Mouse (Mus musculus) olfactory bulb, adult 2 months (tissue): ENCODE results near the gene Nol9. TPM values are rescaled to one million over a fixed set of nuclear protein-coding genes. Genes with fewer than 3 reads are reported as not detected.
"Not testable (repeated sequence)": the region's sequence is repeated elsewhere in the genome, so short reads cannot be mapped to it uniquely, and the experiment has no call there.

Experiments used
- H3K27ac ChIP-seq: fragments of 200-500 bp; 2 replicates; pipeline ENCODE4 v1.5.1; 2012; ENCODE audit warnings: low read depth, low read length; ENCODE audit not compliant: insufficient read depth
- H3K4me1 ChIP-seq: fragments of 200-500 bp; 2 replicates; pipeline ENCODE4 v1.6.1; 2012; ENCODE audit warnings: low read length; ENCODE audit not compliant: control insufficient read depth, insufficient read depth
- H3K4me3 ChIP-seq: fragments of 200-500 bp; 2 replicates; pipeline ENCODE4 v1.5.1; 2012; ENCODE audit warnings: mild to moderate bottlenecking, low read depth, low read length, moderate library complexity; ENCODE audit not compliant: insufficient read depth
- CTCF ChIP-seq: fragments of 200-500 bp; IDR thresholded peaks from 2 replicates; pipeline ENCODE4 v1.5.1; 2012; ENCODE audit warnings: low read depth, mild to moderate bottlenecking, low read length, moderate library complexity; ENCODE audit not compliant: insufficient read depth
- POLR2A ChIP-seq: fragments of 200-500 bp; IDR thresholded peaks from 2 replicates; pipeline ENCODE4 v1.6.1; 2012; ENCODE audit warnings: mild to moderate bottlenecking, low read depth, low read length, moderate library complexity; ENCODE audit not compliant: insufficient read depth
- WGBS: fragments of 180-500 bp; shearing (Covaris S2); methylation state at CpG from one replicate; pipeline ENCODE4 v1.1.7; 2018; 5-methylcytosine and 5-hydroxymethylcytosine counted together
- polyA plus RNA-seq: library from polyadenylated mRNA; stranded (reverse); fragments of >200 nt; gene quantifications from 2 replicates; pipeline ENCODE4 v1.2.4, GENCODE M21; 2012; ENCODE audit warnings: low replicate concordance; ENCODE audit not compliant: missing spikeins, insufficient read depth, insufficient read length

Nol9 gene
- polyA plus RNA-seq, 1 experiment = not detected

GRCm38 (mm10) chr4:152021568-152022097 lies 17.5 kb upstream of the Nol9 start:
- WGBS = 80% methylated on average over 12 of the region's 12 CpGs
- no peak overlapping the region for H3K4me3 ChIP-seq
- H3K27ac ChIP-seq = no peak overlapping the region
- H3K4me1 ChIP-seq = peaks cover 21% of the 10 kb centered on the region
- TF ChIP-seq POLR2A (no peak), CTCF (no peak)

- WGBS = 88% methylated on average over 8 of the region's 8 CpGs
- H3K27ac ChIP-seq = no peak overlapping the region
- peaks cover 24% of the 10 kb centered on the region for H3K4me1 ChIP-seq
- TF ChIP-seq CTCF = no peak
- TF ChIP-seq POLR2A = no peak
- no peak overlapping the region for H3K4me3 ChIP-seq
Observed at GRCm38 (mm10) chr4:152022506-152022905, 16.6 kb upstream of the Nol9 start.

- no peak for TF ChIP-seq POLR2A
- no peak for TF ChIP-seq CTCF
- peaks cover 35% of the 10 kb centered on the region for H3K4me1 ChIP-seq
- no peak overlapping the region for H3K4me3 ChIP-seq
- 90% methylated on average over 11 of the region's 11 CpGs for WGBS
- no peak overlapping the region for H3K27ac ChIP-seq
Observed at GRCm38 (mm10) chr4:152024525-152024924, 14.6 kb upstream of the Nol9 start.

GRCm38 (mm10) chr4:152026751-152027508 lies 12.2 kb upstream of the Nol9 start:
- Histone ChIP-seq H3K27ac (no peak overlapping the region), H3K4me3 (peak overlapping the region; percentile 70), H3K4me1 (peaks cover 39% of the 10 kb centered on the region)
- TF ChIP-seq POLR2A = no peak
- no peak for TF ChIP-seq CTCF
- WGBS = 2% methylated on average over 41 of the region's 41 CpGs

- Histone ChIP-seq H3K4me3 (peak within 1 kb of the TSS; percentile 70), H3K4me1 (peaks cover 39% of the 10 kb centered on the region), H3K27ac (no peak within 1 kb of the TSS)
- under 1% methylated on average over 35 of the region's 35 CpGs for WGBS
- no peak for TF ChIP-seq CTCF
- peak; percentile 95 for TF ChIP-seq POLR2A
Observed at GRCm38 (mm10) chr4:152027524-152027923, 11.6 kb upstream of the Nol9 start, which contains the start of gene Zbtb48. Gene Zbtb48 (minus strand): TSS chr4:152027671.

GRCm38 (mm10) chr4:152028456-152028855 lies 10.7 kb upstream of the Nol9 start:
- WGBS = 68% methylated on average over 15 of the region's 15 CpGs
- Histone ChIP-seq H3K4me1 (peaks cover 39% of the 10 kb centered on the region), H3K4me3 (peak overlapping the region; percentile 59; the same call in 1 of the 2 replicates), H3K27ac (no peak overlapping the region)
- TF ChIP-seq POLR2A (no peak), CTCF (no peak)

- no peak overlapping the region for H3K4me3 ChIP-seq
- H3K27ac ChIP-seq = no peak overlapping the region
- 55% methylated on average over 5 of the region's 5 CpGs for WGBS
- H3K4me1 ChIP-seq = peaks cover 39% of the 10 kb centered on the region
- no peak for TF ChIP-seq POLR2A
- no peak for TF ChIP-seq CTCF
Observed at GRCm38 (mm10) chr4:152029087-152029486, 10.0 kb upstream of the Nol9 start.

GRCm38 (mm10) chr4:152029997-152030396 lies 9.1 kb upstream of the Nol9 start:
- WGBS = 45% methylated on average over 4 of the region's 4 CpGs
- H3K27ac ChIP-seq = no peak overlapping the region
- TF ChIP-seq CTCF (no peak), POLR2A (no peak)
- no peak overlapping the region for H3K4me3 ChIP-seq
- peaks cover 32% of the 10 kb centered on the region for H3K4me1 ChIP-seq

- peaks cover 14% of the 10 kb centered on the region for H3K4me1 ChIP-seq
- H3K4me3 ChIP-seq = no peak overlapping the region
- H3K27ac ChIP-seq = no peak overlapping the region
- no peak for TF ChIP-seq CTCF
- no peak for TF ChIP-seq POLR2A
- WGBS = 92% methylated on average over 13 of the region's 13 CpGs
Observed at GRCm38 (mm10) chr4:152032922-152033321, 6.2 kb upstream of the Nol9 start.

- H3K27ac ChIP-seq, H3K4me3 ChIP-seq: not testable (repeated sequence)
- WGBS = 93% methylated on average over 6 of the region's 6 CpGs
- peaks cover 14% of the 10 kb centered on the region for H3K4me1 ChIP-seq
Observed at GRCm38 (mm10) chr4:152036464-152036863, 2.7 kb upstream of the Nol9 start.
